Mouse (Mus musculus) megakaryocyte progenitor cell, adult 5-6 weeks (primary cell): ENCODE data around the gene Klhl18. TPM values are rescaled to one million over a fixed set of nuclear protein-coding genes. Genes with fewer than 3 reads are reported as not detected.
"Not testable (repeated sequence)": the region's sequence is repeated elsewhere in the genome, so short reads cannot be mapped to it uniquely, and the experiment has no call there.

ENCODE experiments used
- ATAC-seq: replicated peaks from 2 replicates; pipeline ENCODE4 v1.8.0; 2016; ENCODE audit warnings: mild to moderate bottlenecking, moderate TSS enrichment, inconsistent platforms; ENCODE audit not compliant: poor library complexity
- total RNA-seq, 2 experiments: library from RNA; stranded (forward) in 1 of 2; stranded (reverse) in 1 of 2; fragments of 157-497, 149-512 nt in 1 of 2; fragments of 200-1000 nt in 1 of 2; gene quantifications; 2 replicates each; pipeline versions ENCODE4 v1.2.3 to v1.2.4; 2015 to 2017

Klhl18 gene
- total RNA-seq, 2 experiments from 2014 or later: 11.4 to 11.5 TPM

DNA sequence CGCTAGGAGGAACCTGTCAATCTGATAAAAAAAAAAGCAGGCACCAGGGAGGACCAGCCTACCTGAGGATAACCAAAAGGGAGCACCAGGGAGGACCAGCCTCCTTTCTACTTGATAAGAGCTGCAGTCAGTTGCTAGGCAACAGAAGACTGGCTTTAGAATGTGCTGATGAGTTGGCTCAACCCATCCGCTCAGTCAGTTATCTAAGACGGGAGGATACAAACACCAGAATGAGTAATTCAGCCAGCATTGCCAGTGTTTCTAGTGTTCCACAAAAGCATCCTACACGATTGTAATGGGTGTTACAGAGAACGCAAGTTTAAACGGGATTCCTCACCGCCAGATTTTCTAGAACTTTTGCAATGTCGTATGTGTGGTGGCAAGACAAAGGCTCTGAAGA is 45.3 kb downstream of the Klhl18 start:
- ATAC-seq: no peak

DNA sequence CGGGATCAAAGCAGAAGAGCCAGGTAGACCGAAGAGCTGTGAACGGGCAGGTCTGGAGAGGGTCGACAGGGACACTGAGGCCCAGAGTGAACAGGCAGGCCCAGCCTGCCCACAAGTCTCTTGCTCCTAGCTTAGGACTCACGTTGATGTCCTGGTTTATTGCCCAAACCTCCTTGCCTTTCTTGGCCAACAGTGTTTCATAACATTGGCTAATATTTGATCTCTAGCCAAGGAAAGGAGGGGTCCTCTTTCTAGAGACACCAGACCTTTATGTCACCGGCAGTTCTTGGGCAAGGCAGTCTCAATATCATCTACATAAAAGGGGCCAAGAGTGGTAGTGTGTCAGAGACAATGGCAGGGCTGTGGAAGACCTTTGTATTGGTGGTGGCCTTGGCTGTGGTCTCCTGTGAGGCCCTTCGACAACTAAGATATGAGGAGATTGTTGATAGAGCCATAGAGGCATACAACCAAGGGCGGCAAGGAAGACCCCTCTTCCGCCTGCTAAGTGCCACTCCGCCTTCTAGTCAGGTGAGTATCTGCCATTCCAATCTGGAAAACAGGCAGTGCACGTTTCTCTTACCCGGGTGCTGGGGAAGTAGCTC is 56.9 kb downstream of the Klhl18 start, which contains the start of gene Ngp:
Gene Ngp, plus strand, starts transcription at position 237 of the 602 bp plus-strand sequence.
- peak; percentile 62 for ATAC-seq

DNA sequence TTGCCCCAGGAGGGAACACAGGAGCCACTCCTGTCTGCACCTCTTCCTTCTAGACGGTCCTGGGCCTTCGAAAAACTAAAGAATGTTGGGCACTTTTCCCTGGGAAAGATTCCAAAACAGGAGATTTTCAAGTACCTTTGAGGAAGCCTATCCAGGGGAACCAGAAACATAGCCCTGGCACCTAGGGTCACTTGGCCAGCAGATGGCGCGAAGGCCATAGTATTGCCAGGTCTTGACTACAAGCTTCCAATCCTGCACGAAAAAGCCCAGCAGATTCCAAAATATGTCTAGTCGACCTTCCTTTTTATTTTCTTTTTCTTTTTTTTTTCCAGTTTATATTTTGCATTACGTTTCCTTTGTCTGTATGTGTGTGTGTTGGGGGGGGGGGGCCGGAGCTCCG is 62.7 kb downstream of the Klhl18 start:
- ATAC-seq: 0 out of 2 replicates have a peak, but pooled peaks have one; percentile 35

DNA sequence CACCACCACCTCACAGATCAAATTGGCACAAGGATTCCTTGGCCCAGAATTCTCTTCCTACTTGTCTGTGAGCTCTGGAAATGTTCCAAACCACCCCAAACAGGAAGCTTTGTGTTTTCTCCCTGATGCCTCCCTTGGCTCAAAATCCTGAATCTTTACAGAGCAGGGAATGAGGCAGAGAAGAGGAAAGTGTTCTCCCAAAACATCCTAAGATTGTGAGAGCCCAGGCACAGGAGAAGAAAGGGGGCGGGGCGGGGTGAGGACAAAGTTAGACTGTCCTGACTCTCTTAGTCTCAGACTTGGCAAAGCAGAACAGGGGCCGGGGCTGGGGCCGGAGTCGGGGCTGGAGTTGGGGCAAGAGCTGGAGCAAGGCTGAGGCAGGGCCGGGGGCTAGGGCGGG is 63.6 kb downstream of the Klhl18 start:
- no peak for ATAC-seq

DNA sequence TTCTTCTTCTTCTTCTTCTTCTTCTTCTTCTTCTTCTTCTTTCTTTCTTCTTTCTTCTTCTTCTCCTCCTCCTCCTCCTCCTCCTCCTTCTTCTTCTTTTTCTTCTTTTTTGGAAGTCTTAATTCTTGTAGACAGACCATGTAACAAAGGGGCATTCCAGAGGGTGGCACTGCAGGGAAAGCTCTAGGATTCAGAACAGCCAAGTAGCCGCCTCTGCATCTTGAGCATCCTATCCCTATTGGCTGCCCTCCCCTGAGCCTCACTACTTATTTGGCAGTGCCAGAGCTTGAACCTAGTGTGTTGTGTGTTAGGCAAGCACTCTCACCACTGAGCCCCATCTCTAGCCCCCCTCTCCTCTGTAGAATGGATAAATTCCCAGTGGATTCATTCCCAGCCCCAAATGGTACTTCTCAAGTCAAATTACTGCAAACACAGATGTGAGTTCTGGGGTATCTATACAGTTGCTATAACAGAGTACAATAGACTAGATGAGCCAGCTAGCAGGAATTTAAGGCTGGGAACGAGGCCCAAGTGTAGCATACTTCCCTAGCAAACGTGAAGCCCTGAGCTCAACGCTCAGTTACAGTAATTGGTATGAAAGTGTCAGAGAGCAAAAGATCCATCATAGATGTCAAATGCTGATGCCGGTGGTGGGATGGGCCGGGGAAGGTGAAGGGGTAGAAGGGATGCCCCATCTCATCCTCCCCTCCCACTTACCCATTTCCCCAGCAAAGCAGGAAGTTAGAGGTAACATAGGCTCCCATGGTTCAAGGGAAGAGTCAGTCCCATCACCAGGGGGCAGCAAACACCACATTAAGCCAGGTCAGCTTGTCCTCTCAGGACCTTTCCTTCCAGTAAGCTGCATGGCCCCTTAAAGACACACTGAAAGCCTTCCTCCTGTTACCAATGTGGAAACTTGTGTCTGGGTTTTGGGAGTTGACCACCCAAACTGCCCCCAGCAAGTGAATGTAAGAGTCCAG is 65.3 kb downstream of the Klhl18 start:
- peak; percentile 75 for ATAC-seq

DNA sequence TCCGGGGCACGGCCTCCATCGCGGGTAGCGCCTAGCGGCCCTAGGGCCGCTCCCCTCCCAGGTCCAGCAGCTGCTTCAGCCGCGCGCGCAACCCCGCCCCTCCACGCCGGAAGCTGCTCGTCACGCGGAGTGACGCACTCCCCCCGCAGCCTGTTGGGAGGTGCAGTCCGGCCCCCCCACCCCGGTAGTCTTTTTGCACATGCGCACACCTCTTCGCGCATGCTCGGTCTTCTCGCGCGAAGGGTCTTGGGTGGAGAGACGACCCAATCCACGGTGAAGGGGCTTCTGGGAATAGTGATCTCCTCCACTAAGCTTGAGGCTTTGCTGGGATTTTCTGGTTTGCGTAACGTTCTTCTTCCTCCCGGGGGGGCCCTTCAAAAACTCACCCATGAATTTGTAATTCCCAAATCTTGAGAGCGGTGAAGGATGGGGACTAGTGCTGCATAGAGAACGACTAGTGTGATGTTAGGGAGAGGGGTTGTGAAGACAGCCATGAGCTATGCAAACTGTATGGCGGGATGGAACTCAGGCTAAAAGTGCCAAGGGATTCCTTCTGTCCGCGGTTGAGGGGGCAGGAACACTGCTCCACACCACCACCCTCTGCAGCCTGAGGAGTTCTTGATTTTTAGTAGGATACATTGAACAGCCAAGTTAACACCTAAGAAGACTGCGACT is 68.3 kb downstream of the Klhl18 start, which contains the start of gene Ptpn23:
Gene Ptpn23, minus strand, starts transcription at position 115 of the 675 bp plus-strand sequence.
- peak; percentile 91 for ATAC-seq

DNA sequence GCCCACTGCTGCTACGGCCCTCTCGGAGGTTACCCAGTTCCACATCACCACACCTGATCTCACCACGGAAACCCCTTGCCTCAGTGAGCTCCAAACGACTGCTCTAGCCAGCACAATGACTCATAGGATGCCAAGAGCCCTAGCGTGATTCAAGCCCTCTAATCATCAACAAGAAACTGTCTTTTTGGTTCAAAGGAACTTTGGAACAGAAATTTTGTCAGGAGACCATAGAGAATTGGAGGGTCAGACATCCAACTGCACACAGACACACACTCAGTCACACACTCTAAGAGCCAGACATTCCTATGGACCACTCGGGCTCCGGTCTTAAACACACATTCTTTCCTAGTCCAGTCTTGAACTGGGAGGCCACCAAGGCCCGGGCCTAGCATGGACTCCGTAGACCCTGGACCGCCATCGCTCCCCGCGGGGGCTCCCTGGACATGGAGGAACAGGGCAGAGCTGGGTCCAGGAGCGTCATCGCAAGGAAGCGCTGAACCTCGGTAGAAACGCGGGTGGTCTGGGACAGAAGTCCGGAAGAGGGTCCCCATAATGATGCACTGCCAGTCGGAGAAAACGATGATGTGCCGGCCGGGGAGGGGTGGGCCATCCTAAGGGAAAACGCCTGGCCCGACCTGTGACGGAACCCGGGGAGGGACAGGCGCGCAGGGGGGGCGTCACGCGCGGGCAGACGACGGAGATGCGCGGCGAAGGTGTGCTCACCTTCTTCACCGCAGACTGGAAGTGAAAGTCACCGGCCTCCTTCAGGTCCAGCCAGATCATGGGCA is 69.0 kb downstream of the Klhl18 start:
- ATAC-seq: peak; percentile 3; the same call in 1 of the 2 replicates

DNA sequence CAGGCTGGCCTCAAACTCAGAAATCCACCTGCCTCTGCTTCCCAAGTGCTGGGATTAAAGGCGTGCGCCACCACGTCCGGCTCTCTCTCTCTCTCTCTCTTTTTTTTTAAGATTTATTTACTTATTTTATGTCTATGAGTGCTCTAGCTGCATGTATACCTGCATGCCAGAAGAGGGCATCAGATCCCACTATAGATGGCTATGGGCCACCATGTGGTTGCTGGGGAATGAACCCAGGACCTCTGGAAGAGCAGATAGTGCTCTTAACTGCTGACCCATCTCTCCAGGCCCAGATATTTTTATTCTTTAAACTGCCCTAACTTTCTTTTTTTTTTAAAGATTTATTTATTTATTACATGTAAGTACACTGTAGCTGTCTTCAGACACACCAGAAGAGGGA is 73.3 kb downstream of the Klhl18 start:
- ATAC-seq: not testable (repeated sequence)

DNA sequence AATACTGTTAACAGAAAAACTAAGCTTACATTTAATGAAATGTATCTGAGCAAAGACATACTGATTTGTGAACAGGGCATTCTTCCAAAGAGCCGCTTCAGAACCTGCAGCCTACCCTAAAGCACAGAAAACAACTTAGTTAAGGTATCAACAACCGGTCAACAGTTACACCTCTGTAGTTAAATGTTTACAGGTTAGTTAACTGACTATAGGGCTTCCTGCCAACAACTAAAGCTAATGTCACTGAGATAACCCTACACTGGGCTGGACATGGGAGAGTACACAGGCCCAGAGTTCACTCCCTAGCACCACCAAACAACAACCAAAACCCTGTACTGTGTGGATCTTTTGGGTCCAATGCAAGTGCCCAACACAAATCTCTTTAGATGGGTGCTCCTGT is 73.8 kb downstream of the Klhl18 start:
- no peak for ATAC-seq

DNA sequence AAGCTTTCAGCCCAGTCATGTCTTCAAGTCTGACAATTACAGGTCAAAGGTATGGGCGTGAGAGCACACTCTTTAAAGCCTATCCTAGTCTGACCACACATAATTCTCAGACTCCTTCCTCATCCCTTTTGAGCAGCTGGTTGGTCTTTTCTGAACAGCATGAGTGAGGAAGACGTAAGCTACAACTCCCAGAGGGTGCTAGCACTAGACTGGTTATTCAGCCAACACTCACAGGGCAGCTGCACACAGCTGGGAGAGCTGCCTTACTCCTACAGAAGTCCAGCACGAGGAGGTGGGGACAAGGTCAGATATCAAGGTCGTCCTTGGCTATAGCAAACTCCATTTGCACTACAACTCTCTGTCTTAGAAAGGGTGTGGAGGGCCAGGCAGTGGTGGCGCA is 75.8 kb downstream of the Klhl18 start:
- no peak for ATAC-seq

DNA sequence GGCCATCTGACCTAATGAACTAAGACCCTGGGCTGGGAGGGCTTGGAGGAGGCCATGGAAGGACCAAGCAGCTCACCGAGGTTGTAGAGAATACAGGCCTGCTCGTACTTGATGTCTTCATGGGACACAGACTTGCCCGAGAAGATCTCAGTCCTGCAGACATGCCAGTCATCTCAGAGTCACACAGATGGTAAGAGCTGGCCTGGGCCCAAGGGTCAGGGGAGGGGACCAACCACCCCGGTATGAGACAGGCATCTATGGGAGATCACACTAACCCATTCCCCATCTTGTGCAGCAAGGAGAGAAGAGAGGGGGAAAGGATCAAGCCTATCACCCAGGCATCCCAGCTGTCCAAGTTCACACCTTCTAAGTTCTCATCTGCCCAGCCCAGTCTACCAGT is 83.2 kb downstream of the Klhl18 start:
- ATAC-seq: no peak

DNA sequence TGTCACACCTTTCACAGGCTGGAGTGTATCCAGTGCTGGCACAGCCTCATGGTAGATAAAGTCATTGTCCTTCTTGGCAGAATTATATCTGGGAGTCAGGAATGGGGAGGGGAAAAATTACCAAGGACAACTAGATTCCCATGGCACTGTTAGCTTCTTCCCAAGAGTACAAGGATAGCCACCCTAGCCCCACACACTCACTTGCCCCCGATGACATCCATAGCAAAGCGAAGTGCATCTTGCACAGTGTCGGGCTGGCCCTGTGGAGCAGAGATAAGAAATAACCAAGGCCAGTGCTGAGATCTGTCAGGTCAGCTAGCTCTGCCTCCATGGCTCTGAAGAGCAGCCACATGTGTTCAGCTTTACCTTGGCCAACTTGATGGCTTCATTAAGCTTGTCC is 85.7 kb downstream of the Klhl18 start:
- no peak for ATAC-seq

DNA sequence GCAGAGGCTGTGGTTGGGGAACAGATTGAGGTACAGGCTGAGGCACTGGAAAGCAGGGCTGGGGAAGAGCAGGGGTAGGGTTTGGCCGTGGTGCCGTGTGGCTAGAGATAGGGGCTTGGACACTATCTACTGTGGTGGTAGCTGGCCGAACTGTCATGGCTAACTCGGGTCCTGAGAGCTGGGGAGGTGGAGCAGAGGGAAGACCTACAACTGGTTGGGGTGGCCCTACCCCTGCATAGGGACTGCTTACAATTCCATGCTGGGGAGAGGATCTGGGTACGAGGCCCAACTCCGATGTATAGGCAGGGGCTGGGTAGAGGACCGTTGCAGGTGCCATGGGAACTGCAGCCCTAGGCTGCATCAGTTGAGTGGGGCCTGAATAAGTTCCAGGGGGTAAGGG is 88.5 kb downstream of the Klhl18 start:
- ATAC-seq: no peak

DNA sequence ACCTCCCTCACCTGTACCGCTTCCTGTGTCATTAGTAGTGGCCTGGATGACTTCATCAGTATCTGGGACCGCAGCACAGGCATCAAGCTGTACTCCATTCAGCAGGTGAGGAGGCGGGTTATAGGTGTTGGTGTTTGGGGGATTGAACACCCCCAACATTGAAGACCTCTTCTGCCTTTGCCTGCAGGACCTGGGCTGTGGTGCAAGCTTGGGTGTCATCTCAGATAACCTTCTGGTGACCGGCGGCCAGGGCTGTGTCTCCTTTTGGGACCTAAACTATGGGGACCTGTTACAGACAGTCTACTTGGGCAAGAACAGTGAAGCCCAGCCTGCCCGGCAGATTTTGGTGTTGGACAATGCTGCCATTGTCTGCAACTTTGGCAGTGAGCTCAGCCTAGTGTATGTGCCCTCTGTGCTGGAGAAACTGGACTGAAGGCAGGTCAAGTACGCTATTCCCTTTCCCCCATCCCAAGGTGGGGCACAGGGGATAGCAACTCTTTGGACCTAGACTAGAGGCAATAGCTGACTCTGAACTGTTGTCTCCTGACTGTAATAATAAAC is 92.0 kb downstream of the Klhl18 start:
- ATAC-seq: no peak

DNA sequence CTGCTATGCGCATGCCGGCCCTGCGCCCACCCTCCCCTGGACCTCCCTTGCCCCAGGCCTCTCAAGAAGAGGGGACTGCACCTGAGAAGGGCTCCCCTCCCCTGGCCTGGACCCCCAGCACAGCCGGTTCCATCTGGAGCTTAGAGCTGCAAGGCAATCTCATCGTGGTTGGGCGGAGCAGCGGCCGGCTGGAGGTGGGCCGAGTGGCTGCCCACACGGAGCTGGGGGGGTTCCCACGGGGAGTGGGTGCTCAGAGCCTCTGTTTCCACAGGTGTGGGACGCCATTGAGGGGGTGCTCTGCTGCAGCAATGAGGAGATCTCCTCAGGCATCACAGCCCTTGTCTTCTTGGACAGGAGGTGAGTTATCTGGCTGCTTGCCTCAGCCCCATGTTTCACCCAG is 95.2 kb downstream of the Klhl18 start:
- ATAC-seq: no peak

DNA sequence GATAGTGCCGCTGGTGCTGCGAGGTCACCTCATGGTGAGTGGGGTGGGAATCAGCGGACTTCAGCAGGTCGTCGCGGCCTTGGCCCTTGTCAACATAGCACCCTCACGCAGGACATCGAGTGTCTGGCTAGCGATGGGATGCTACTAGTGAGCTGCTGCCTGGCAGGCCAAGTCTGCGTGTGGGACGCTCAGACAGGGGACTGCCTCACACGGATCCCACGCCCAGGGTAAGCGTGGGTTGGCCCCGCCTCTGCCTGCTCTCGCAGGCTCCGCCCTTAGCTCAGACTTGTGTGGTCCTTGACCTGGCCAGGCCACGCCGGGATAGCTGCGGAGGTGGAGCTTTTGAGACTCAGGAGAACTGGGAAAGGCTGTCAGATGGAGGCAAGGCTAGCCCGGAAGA is 95.8 kb downstream of the Klhl18 start:
- ATAC-seq: no peak

DNA sequence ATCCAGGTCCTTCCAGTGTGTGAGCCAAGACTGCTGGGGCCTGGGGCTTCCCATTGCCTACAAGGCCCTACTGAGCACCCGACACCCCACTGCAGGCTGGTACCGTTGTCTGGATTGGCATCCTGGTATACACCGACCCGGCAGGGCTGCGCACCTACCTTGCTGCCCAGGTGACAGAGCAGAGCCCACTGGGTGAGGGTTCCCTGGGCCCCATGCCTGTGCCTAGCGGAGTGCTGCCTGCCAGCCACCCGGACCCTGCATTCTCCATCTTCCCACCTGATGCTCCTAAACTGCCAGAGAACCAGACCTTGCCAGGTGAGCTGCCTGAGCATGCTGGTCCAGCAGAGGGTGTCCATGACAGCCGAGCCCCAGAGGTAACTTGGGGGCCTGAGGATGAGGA is 97.1 kb downstream of the Klhl18 start:
- ATAC-seq: no peak

DNA sequence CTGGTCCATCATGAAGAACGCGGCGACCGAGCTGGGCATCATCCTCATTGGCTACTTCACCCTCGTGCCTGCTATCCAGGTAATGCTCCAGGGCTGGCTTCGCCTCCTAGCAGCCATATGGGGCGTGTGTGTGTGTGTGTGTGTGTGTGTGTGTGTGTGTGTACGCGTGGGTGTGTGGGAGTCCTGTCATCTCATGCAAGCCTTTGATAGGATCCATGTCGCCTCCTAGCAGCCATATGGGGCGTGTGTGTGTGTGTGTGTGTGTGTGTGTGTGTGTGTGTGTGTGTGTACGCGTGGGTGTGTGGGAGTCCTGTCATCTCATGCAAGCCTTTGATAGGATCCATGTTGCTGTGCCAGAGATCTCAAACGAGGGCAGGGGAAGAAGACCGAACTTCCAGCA is 98.8 kb downstream of the Klhl18 start:
- not testable (repeated sequence) for ATAC-seq
